Mouse (Mus musculus) G1E (cell line): ENCODE data around the gene Dnah10. TPM values are rescaled to one million over a fixed set of nuclear protein-coding genes. Genes with fewer than 3 reads are reported as not detected.

Experiments used
- ATAC-seq: 2 replicates; pipeline ENCODE4 v1.8.0; 2016; ENCODE audit warnings: mild to moderate bottlenecking; ENCODE audit not compliant: insufficient number of reproducible peaks, poor library complexity, low FRiP score, severe bottlenecking; ENCODE audit errors: extremely low read depth
- DNase-seq: peaks from one replicate; pipeline ENCODE4 v3.0.0; 2012; ENCODE audit warnings: low spot score
- H3K27me3 ChIP-seq: 2 replicates; pipeline ENCODE4 v1.6.1; 2012; ENCODE audit warnings: mild to moderate bottlenecking, low read length, inconsistent platforms; ENCODE audit not compliant: insufficient read depth
- H3K36me3 ChIP-seq: replicated peaks from 2 replicates; pipeline ENCODE3; 2012; ENCODE audit warnings: mild to moderate bottlenecking, inconsistent platforms
- H3K4me1 ChIP-seq: 2 replicates; pipeline ENCODE4 v1.6.1; 2012; ENCODE audit warnings: low read depth, low read length, inconsistent platforms, mixed read lengths; ENCODE audit not compliant: insufficient read depth
- H3K4me3 ChIP-seq: 2 replicates; pipeline ENCODE4 v1.5.1; 2012; ENCODE audit warnings: low read depth, mild to moderate bottlenecking, inconsistent platforms, low read length, moderate library complexity, mixed read lengths
- H3K9me3 ChIP-seq: replicated peaks from 2 replicates; pipeline ENCODE4 v1.6.1; 2012; ENCODE audit warnings: inconsistent platforms
- CTCF ChIP-seq: IDR thresholded peaks from 2 replicates; pipeline ENCODE4 v1.5.1; 2012; ENCODE audit warnings: low read depth, low read length, inconsistent platforms, mixed read lengths
- GATA1 ChIP-seq: IDR thresholded peaks from 2 replicates; pipeline ENCODE4 v1.6.1; 2012; ENCODE audit warnings: borderline replicate concordance, low read length, inconsistent platforms, mixed read lengths
- GATA2 ChIP-seq: IDR thresholded peaks from 2 replicates; pipeline ENCODE4 v1.6.1; 2012; ENCODE audit warnings: low read depth, low read length, inconsistent platforms, borderline replicate concordance
- POLR2AphosphoS5 ChIP-seq: IDR thresholded peaks from 2 replicates; pipeline ENCODE4 v1.6.1; 2012; ENCODE audit warnings: low read depth, low read length, inconsistent platforms; ENCODE audit not compliant: insufficient replicate concordance
- TAL1 ChIP-seq: conservative IDR thresholded peaks from 2 replicates; pipeline ENCODE4 v1.6.1; 2012; ENCODE audit warnings: low read depth, low read length, inconsistent platforms, mixed read lengths
- polyA plus RNA-seq: library from polyadenylated mRNA; stranded (reverse); fragments of >175 nt; gene quantifications from 2 replicates; pipeline ENCODE4 v1.2.3, GENCODE M21; 2012
- total RNA-seq, 2 experiments: library from RNA; stranded (forward) in 1 of 2; stranded (reverse) in 1 of 2; fragments of 200-1000 nt in 1 of 2; fragments of >200 nt in 1 of 2; fragmentation: Nextera tagmentation in 1 of 2; gene quantifications; 2 replicates each; pipeline ENCODE4 v1.2.3; 2014 to 2017

The Dnah10 gene
- total and polyA plus RNA-seq, 3 experiments = 0.22 TPM; not detected in 2

DNA sequence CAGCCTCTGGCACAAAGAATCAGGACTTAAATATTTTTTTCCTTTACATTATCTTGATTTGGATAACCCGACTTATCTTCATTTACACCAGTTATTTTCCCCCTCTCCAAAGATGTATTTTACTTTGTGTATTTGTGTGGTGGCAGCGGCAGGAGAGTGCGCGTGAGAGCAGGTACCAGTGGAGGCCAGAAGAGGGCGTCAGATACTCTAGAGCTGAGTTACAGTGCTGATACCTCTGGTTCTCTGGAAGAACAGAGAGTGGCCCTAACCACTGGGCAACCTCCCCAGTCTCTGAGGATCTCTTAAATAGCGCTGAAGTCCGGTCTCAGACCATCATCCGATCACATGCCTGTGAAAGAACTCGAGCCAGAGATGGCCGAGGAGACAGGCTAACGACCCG, 9.1 kb downstream of the Dnah10 start:
- ATAC-seq (no peak), DNase-seq (no peak)
- TF ChIP-seq TAL1 = no peak
- no peak for TF ChIP-seq GATA1
- no peak for TF ChIP-seq CTCF
- TF ChIP-seq GATA2 = no peak
- no peak for TF ChIP-seq POLR2AphosphoS5
- peaks cover 6% of the 10 kb centered on the region; the same call in 1 of the 2 replicates for H3K4me1 ChIP-seq
- no peaks in the 10 kb centered on the region for H3K27me3 ChIP-seq
- H3K9me3 ChIP-seq = no peaks in the 10 kb centered on the region
- no peaks in the 10 kb centered on the region for H3K36me3 ChIP-seq
- no peak overlapping the region for H3K4me3 ChIP-seq

DNA sequence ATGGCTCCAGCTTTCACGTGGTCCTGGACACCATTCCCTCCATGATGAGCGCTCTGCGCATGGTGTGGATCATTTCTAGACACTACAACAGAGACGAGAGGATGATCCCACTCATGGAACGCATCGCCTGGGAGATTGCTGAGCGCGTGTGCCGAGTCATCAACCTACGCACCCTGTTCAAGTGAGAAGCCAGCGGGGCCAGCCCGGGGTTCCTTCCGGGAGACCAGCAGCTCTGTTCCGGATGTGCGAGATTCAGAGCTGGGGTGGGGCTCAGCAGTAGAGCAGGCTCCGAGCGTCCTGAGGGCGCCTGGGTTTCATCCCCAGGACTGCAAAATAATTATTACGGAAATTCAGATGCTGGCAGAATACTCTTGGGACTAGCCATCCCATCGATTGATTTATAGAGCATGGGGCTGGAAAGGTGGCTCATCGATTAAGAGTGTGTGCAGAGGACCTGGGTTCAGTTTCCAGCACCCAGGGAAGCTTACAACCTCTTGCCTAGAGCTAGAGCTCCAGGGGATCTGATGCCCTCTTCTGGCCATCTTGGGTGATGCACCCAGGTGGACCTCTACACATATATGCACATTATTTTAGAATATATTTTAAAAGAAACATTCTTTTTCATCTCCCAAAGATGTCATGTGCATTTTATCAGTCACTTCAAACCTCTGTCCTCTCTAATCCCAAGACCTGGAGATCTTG, 17.2 kb downstream of the Dnah10 start:
- DNase-seq = no peak
- Histone ChIP-seq H3K4me1 (no peaks in the 10 kb centered on the region), H3K27me3 (no peaks in the 10 kb centered on the region), H3K36me3 (no peaks in the 10 kb centered on the region), H3K4me3 (no peak overlapping the region), H3K9me3 (peaks cover 10% of the 10 kb centered on the region; the same call in 1 of the 2 replicates)
- no peak for TF ChIP-seq POLR2AphosphoS5
- no peak for TF ChIP-seq GATA2
- TF ChIP-seq GATA1 = no peak
- TF ChIP-seq CTCF = no peak
- no peak for TF ChIP-seq TAL1
- no peak for ATAC-seq

DNA sequence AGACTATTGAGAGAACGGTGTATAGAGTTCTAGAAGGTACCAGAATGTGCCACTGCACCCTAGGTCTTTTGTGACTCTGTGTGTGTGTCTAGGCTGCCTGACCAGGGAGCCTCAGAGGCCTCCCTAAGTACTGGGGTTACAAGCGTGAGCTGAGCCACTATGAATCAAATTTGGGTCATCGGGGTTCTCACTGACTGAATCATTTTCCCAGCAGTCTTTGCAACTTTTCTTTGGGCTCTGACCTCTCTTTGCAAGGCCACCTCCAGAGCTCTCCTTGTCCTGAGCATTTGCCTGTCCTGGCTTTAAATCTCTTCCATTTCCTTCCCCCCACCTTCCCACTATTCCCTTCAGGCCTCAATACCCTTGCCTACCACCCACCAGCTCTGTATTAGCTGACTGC, 19.0 kb downstream of the Dnah10 start:
- TF ChIP-seq TAL1 (no peak), CTCF (no peak), GATA1 (no peak), GATA2 (no peak), POLR2AphosphoS5 (no peak)
- DNase-seq (no peak), ATAC-seq (no peak)
- no peaks in the 10 kb centered on the region; the same call in 1 of the 2 replicates for H3K27me3 ChIP-seq
- H3K36me3 ChIP-seq = no peaks in the 10 kb centered on the region
- H3K4me3 ChIP-seq = no peak overlapping the region
- peaks cover 10% of the 10 kb centered on the region; the same call in 1 of the 2 replicates for H3K9me3 ChIP-seq
- H3K4me1 ChIP-seq = no peaks in the 10 kb centered on the region

DNA sequence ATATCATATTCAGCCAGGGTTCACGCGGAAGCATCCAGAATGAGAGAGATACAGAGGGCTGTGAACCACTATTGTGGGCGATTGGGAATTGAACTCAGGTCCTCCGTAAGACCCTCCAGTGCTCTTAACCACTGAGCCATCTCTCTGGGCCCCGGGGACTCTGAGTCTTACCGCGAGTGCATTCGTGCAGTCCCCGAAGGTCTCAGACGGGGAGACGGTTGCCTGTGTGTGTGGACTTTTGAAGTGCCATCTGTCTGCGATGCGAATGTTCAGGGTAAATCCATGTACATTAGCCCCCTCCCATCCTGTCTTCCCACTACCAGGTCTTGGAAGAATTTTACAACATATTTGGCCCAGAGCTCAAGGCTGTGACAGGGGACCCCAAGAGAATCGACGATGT, 21.3 kb downstream of the Dnah10 start:
- DNase-seq (no peak), ATAC-seq (no peak)
- H3K4me1 ChIP-seq = no peaks in the 10 kb centered on the region
- no peak overlapping the region for H3K4me3 ChIP-seq
- H3K36me3 ChIP-seq = no peaks in the 10 kb centered on the region
- TF ChIP-seq GATA1 (no peak), CTCF (no peak)
- H3K9me3 ChIP-seq = peaks cover 10% of the 10 kb centered on the region; the same call in 1 of the 2 replicates
- no peaks in the 10 kb centered on the region; the same call in 1 of the 2 replicates for H3K27me3 ChIP-seq

DNA sequence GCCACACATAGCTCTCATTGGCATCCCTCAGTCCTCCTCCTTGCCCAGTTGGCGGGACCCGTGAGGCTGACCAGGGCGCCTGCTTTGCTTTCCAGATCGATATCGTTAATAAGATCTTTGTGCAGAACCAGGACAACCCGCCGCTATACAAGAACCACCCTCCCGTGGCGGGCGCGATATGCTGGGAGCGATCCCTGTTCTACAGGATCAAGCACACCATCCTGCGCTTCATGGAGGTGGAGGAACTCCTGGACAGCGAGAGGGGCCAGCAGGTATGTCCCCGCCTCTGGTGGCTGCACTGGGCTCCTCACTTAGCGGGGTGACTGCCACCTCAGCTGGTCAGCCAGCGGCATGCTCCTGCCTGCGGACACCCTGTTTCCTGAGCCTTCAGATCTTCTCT, 23.4 kb downstream of the Dnah10 start:
- ATAC-seq (no peak), DNase-seq (no peak)
- no peak for TF ChIP-seq CTCF
- no peak for TF ChIP-seq POLR2AphosphoS5
- no peak for TF ChIP-seq TAL1
- no peak for TF ChIP-seq GATA1
- no peak for TF ChIP-seq GATA2
- Histone ChIP-seq H3K9me3 (no peaks in the 10 kb centered on the region), H3K36me3 (no peaks in the 10 kb centered on the region), H3K4me1 (no peaks in the 10 kb centered on the region), H3K4me3 (no peak overlapping the region), H3K27me3 (no peaks in the 10 kb centered on the region; the same call in 1 of the 2 replicates)

DNA sequence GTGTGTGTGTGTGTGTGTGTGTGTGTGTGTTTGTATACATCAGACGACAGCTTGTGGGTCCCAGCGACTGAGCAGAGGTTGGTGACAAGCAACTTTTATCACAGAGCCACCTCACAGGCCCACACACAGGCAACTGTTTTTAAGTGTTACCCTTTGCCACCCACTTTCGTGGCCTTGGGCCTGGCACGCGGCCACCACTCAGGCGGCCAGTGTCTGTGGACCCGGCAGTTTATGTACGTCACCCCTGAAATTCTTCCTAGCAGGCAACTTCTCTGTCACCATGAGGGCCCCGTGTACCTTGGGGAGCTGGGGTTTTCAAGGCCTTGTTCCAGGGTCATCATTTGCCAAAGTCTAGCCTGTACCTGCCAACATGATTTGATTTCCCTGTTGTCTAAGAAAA, 26.8 kb downstream of the Dnah10 start:
- Histone ChIP-seq H3K9me3 (0 out of 2 replicates have a peak, but pooled peaks cover 3% of the 10 kb centered on the region), H3K27me3 (no peaks in the 10 kb centered on the region; the same call in 1 of the 2 replicates), H3K36me3 (no peaks in the 10 kb centered on the region), H3K4me3 (no peak overlapping the region), H3K4me1 (no peaks in the 10 kb centered on the region)
- no peak for TF ChIP-seq GATA2
- TF ChIP-seq CTCF = no peak
- TF ChIP-seq TAL1 = no peak
- ATAC-seq (no peak), DNase-seq (no peak)

DNA sequence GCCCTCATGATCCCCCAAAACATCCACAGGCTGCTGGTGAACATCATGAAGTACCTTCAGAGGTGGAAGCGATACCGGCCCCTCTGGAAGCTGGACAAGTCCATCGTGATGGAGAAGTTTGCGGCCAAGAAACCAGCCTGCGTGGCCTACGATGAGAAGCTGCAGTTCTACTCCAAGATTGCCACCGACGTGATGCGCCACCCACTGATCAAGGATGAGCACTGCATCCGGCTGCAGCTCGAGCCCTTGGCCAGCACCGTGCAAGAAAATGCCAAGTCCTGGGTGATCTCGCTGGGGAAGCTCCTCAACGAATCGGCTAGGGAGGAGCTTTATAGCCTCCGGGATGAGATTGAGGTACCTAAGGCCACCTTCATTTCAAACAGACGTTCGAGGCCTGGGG, 36.1 kb downstream of the Dnah10 start:
- Histone ChIP-seq H3K27me3 (no peaks in the 10 kb centered on the region), H3K4me1 (no peaks in the 10 kb centered on the region), H3K36me3 (no peaks in the 10 kb centered on the region), H3K4me3 (no peak overlapping the region), H3K9me3 (peaks cover 7% of the 10 kb centered on the region)
- no peak for ATAC-seq
- DNase-seq = no peak
- TF ChIP-seq POLR2AphosphoS5 (no peak), TAL1 (no peak), CTCF (no peak), GATA2 (no peak)
